Mouse (Mus musculus) thymus, adult 2 months (tissue): ENCODE measurements around the gene Gucy2d.

Source experiments
- CTCF ChIP-seq: fragments of 200-500 bp; IDR thresholded peaks from 2 replicates; pipeline ENCODE4 v1.5.1; 2012; ENCODE audit warnings: mild to moderate bottlenecking, control low read depth, low read length, moderate library complexity, borderline replicate concordance; ENCODE audit not compliant: control insufficient read depth, poor library complexity, insufficient read depth; ENCODE audit errors: extremely low read depth
- POLR2A ChIP-seq: fragments of 200-500 bp; IDR thresholded peaks from 2 replicates; pipeline ENCODE4 v1.6.1; 2012; ENCODE audit warnings: mild to moderate bottlenecking, low read length, control low read depth, moderate library complexity; ENCODE audit not compliant: control insufficient read depth, poor library complexity, insufficient read depth; ENCODE audit errors: extremely low read depth

DNA sequence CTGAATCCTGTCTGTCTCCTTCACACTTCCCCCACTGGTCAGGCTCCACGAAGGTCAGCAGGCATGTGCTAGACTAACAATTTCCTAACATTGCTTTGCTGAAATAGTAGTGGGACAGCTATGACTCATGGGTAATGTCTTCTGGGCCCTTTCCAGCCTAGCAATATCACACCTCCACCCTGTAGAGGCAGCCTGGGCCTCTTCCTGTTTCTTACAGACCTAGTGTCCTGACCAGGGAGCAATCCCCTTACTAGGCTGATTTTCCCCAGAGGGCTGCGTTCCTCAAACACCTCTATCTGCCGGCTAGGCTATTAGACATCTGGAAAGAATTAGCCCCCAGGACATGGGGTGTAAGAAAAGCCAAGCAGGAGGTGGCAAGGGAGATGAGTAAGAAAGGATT lies 24.7 kb upstream of the Gucy2d start:
- no peak for TF ChIP-seq CTCF
- no peak for TF ChIP-seq POLR2A
